Mouse (Mus musculus) stomach, postnatal 0 days (tissue): ENCODE measurements at regions not wholly inside any gene's neighbourhood (a gene's known extent, or its start where the extent isn't known, plus 50 kb on each side); places are given as distances from the start of the nearest gene placed in this dataset.

Experiments used
- ATAC-seq: fragments of 200-750 bp; cut with Nextera tagmentation; 2 replicates; pipeline ENCODE4 v1.8.0; 2017; ENCODE audit not compliant: low FRiP score, low TSS enrichment
- DNase-seq: peaks from one replicate; pipeline ENCODE4 v3.0.0-alpha.2; 2016; ENCODE audit warnings: low spot score
- H3K27ac ChIP-seq: fragments of 300-500 bp; sonication (generic); replicated peaks from 2 replicates; pipeline ENCODE4 v1.5.1; 2014; ENCODE audit warnings: mild to moderate bottlenecking, control low read depth
- H3K27me3 ChIP-seq: fragments of 300-500 bp; sonication (generic); 2 replicates; pipeline ENCODE4 v1.6.1; 2014; ENCODE audit warnings: low read length; ENCODE audit not compliant: control insufficient read depth, insufficient read depth
- H3K36me3 ChIP-seq: fragments of 300-500 bp; sonication (generic); 2 replicates; pipeline ENCODE4 v1.6.1; 2014; ENCODE audit warnings: low read length, mixed read lengths; ENCODE audit not compliant: control insufficient read depth, insufficient read depth
- H3K4me1 ChIP-seq: fragments of 300-500 bp; sonication (generic); replicated peaks from 2 replicates; pipeline ENCODE4 v1.6.1; 2014; ENCODE audit warnings: antibody characterized with exemption; ENCODE audit not compliant: control insufficient read depth, insufficient read depth
- H3K4me2 ChIP-seq: fragments of 300-500 bp; sonication (generic); replicated peaks from 2 replicates; pipeline ENCODE4 v1.6.1; 2014; ENCODE audit warnings: low read depth, mild to moderate bottlenecking, control low read depth, moderate library complexity
- H3K4me3 ChIP-seq: fragments of 300-500 bp; sonication (generic); 2 replicates; pipeline ENCODE4 v1.5.1; 2014; ENCODE audit warnings: low read depth, low read length, control low read depth
- H3K9ac ChIP-seq: fragments of 300-500 bp; sonication (generic); 2 replicates; pipeline ENCODE4 v1.6.1; 2014; ENCODE audit warnings: mild to moderate bottlenecking, low read length, control low read depth, mixed read lengths
- H3K9me3 ChIP-seq: fragments of 300-500 bp; sonication (generic); 2 replicates; pipeline ENCODE4 v1.6.1; 2016; ENCODE audit warnings: low read length; ENCODE audit not compliant: control insufficient read depth
- CTCF ChIP-seq: IDR thresholded peaks from 2 replicates; pipeline ENCODE4 v1.5.1; 2016; ENCODE audit warnings: antibody characterized with exemption, low read depth, mild to moderate bottlenecking, moderate library complexity
- EP300 ChIP-seq: optimal IDR thresholded peaks from 2 replicates; pipeline ENCODE3; 2016; ENCODE audit warnings: antibody characterized with exemption
- WGBS: fragments of 180-500 bp; shearing (Covaris S2); extraction: QIAGEN DNeasy Blood & Tissue Kit; methylation state at CpG from one replicate; pipeline ENCODE4 v1.1.7; 2014; 5-methylcytosine and 5-hydroxymethylcytosine counted together

DNA sequence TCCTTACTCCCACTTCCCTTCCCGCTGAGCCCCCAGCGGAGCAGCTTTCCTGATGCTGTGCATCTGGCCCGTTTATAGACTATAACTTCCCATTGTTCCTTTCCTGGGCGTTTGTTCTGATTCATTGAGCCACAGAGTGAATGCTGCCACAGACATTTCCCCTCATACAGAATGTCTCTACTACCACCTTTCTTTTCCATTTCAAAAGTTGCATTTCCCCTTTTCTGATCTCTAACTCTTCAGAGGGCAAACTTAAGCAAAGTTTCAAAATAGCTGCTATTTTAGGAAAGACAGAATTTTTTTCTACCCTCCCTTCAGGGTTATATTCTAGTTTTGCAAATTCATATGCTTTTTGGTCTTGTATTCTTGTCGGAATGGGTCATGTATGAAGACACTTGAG lies 128.3 kb upstream of the Tas2r119 start:
- ATAC-seq (no peak), DNase-seq (no peak)
- Histone ChIP-seq H3K9ac (no peak overlapping the region), H3K4me2 (no peak overlapping the region), H3K4me3 (no peak overlapping the region), H3K27ac (no peak overlapping the region), H3K4me1 (no peaks in the 10 kb centered on the region), H3K36me3 (no peaks in the 10 kb centered on the region), H3K27me3 (no peaks in the 10 kb centered on the region), H3K9me3 (no peaks in the 10 kb centered on the region)
- WGBS: 57% methylated on average over 5 of the region's 5 CpGs
- TF ChIP-seq EP300 (no peak), CTCF (no peak)

DNA sequence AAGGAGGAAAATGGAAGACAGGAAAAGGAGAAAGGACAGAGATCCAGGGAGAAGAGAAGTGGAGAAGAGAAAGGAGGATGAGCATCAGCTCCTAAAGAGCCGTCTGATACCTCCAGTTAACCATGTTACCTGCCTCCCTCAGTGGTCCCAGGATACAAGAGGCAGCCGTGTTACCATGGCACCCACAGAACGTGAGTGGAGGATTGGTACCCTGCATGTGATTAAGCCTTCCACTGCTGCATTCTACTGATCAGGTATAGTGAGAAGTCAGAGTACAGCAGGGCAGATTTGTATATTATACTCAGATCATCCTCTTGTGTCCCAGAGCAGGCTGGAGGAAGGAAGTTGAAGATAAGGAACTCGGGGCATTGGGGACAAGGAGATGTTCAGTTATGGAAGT lies 115.5 kb upstream of the Tas2r119 start:
- TF ChIP-seq EP300: no peak
- no peak for TF ChIP-seq CTCF
- no peak overlapping the region for H3K27ac ChIP-seq
- H3K9me3 ChIP-seq: no peaks in the 10 kb centered on the region
- DNase-seq (no peak), ATAC-seq (no peak)
- no peak overlapping the region for H3K4me2 ChIP-seq
- no peaks in the 10 kb centered on the region for H3K27me3 ChIP-seq
- H3K4me1 ChIP-seq: no peaks in the 10 kb centered on the region
- H3K4me3 ChIP-seq: no peak overlapping the region
- no peak overlapping the region for H3K9ac ChIP-seq
- no peaks in the 10 kb centered on the region for H3K36me3 ChIP-seq
- 75% methylated on average over 4 of the region's 4 CpGs for WGBS

DNA sequence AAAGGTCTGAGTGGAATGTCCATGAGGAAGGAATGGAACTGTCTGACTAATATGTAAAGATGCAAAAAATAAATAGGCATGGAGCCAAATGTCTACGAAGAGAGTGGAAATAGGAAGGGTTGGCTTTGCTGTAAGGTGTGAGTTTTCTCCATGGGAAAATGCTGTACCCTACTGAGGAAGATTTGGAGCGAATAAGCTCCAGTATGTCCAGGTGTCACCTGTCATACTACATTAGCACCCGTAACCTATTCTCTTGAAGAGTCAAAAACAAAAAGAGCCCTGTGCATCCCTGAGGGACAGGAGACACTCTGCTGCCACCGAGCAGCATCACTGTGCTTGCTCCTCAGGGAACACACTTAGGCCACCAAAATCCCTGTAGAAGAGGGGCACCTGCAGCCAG lies 95.0 kb upstream of the Tas2r119 start:
- no peaks in the 10 kb centered on the region for H3K9me3 ChIP-seq
- H3K27me3 ChIP-seq: no peaks in the 10 kb centered on the region
- TF ChIP-seq EP300 (no peak), CTCF (no peak)
- no peak overlapping the region for H3K9ac ChIP-seq
- H3K4me1 ChIP-seq: no peaks in the 10 kb centered on the region
- 78% methylated on average over 4 of the region's 4 CpGs for WGBS
- H3K4me2 ChIP-seq: no peak overlapping the region
- no peak for ATAC-seq
- H3K27ac ChIP-seq: no peak overlapping the region
- DNase-seq: no peak
- no peaks in the 10 kb centered on the region for H3K36me3 ChIP-seq
- H3K4me3 ChIP-seq: no peak overlapping the region

DNA sequence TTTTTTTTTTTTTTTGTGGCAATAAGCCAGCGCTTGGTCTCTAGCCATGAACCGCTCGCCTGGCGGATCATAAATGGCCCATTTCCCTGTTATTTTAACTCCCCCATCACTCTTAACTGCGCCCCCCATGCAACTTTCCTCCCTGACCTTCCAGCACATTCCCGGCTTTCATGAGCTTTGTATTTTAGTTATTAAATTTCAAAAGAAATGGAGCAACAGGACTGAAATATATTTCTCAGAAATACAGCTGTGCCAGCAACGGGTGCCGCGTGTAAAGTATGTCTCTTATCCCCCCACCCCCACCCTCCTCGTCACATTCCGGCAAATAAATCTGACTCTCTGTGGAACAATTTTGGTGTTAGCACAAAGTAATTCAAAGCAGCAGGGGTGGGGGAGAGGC lies 83.2 kb upstream of the Tas2r119 start:
- H3K27ac ChIP-seq: no peak overlapping the region
- no peak for DNase-seq

DNA sequence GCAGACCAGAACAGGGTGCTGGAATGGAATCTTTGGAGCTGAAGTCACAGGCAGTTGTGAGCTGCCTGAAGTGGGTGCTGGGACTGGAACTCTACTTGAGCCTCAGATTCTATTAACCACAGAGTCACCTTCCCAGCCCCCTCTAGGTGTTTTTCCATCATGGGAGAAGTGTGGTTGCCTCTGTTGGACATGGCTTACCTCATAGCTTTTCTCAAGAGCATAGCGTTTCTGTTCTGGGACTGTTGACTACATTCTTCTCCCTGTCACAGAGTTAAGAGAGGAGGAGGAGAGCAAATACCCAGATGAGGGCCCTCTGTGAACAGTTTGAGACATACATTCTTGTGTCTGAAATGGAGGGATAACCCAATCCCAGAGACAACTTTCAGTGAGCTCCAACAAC lies 81.5 kb upstream of the Tas2r119 start:
- Histone ChIP-seq H3K4me3 (no peak overlapping the region), H3K4me2 (no peak overlapping the region), H3K27me3 (no peaks in the 10 kb centered on the region), H3K9me3 (no peaks in the 10 kb centered on the region), H3K9ac (no peak overlapping the region), H3K4me1 (no peaks in the 10 kb centered on the region), H3K36me3 (no peaks in the 10 kb centered on the region), H3K27ac (no peak overlapping the region)
- DNase-seq (no peak), ATAC-seq (no peak)
- TF ChIP-seq EP300 (no peak), CTCF (no peak)
- 48% methylated on average over 1 of the region's 1 CpGs for WGBS

More for the DNA sequence above, 83.2 kb upstream of the Tas2r119 start:
- H3K36me3 ChIP-seq: no peaks in the 10 kb centered on the region
- no peaks in the 10 kb centered on the region for H3K9me3 ChIP-seq
- WGBS: 56% methylated on average over 11 of the region's 11 CpGs
- no peaks in the 10 kb centered on the region for H3K4me1 ChIP-seq
- H3K4me2 ChIP-seq: no peak overlapping the region
- no peak overlapping the region for H3K4me3 ChIP-seq
- H3K9ac ChIP-seq: no peak overlapping the region
- TF ChIP-seq EP300 (no peak), CTCF (no peak)
- no peak for ATAC-seq
- H3K27me3 ChIP-seq: no peaks in the 10 kb centered on the region

DNA sequence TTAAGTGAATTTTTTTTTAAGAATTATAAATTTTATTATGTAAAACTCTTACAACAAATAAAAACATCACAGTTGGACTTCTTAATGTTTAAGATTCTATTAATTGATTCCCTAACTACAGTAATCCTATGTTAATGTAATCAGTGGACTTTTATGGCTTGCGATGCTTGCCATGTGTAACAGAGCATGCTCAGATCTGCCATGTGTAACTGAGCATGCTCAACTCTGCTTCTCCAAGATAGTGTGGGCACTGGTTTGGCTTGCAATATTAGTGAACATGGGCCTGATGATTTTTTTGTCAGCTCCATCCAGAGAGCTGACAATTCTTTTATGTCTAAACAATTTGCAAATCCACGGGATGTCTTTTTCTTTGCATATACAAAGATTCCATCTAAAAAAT lies 66.4 kb upstream of the Tas2r119 start:
- H3K4me1 ChIP-seq: no peaks in the 10 kb centered on the region
- no peak overlapping the region for H3K4me2 ChIP-seq
- TF ChIP-seq CTCF (no peak), EP300 (no peak)
- DNase-seq: no peak
- no peaks in the 10 kb centered on the region for H3K27me3 ChIP-seq
- no peaks in the 10 kb centered on the region for H3K9me3 ChIP-seq
- ATAC-seq: no peak
- H3K27ac ChIP-seq: no peak overlapping the region
- no peak overlapping the region for H3K4me3 ChIP-seq
- WGBS: 75% methylated on average over 2 of the region's 2 CpGs
- no peak overlapping the region for H3K9ac ChIP-seq
- H3K36me3 ChIP-seq: no peaks in the 10 kb centered on the region
